Mouse (Mus musculus): ENCODE measurements around the gene Slc39a1. TPM values are rescaled to one million over a fixed set of nuclear protein-coding genes. Genes with fewer than 3 reads are reported as not detected.
A peak's percentile ranks its signal among the peaks of the same experiment; 100 is the strongest.

Gene Slc39a1
- polyA plus RNA-seq, 1 experiment from 2014 or later, result 94.7 TPM

GRCm38 (mm10) chr3:90255784-90256353 lies 7.9 kb downstream of the Slc39a1 start:
- peak overlapping the region; percentile 89; the same call in 1 of the 2 replicates for H3K4me3 ChIP-seq

GRCm38 (mm10) chr3:90256731-90257530 lies 9.0 kb downstream of the Slc39a1 start:
- Histone ChIP-seq H3K36me3 (peaks cover 48% of the 10 kb centered on the region), H3K4me1 (peaks cover 11% of the 10 kb centered on the region), H3K27me3 (no peaks in the 10 kb centered on the region), H3K27ac (no peak overlapping the region), H3K9me3 (no peaks in the 10 kb centered on the region), H3K9ac (no peak overlapping the region), H3K4me2 (no peak overlapping the region), H3K4me3 (no peak overlapping the region)
- ATAC-seq (ENCODE audit: borderline replicate concordance, extremely low read depth, low FRiP score, low TSS enrichment), result no peak
- WGBS, result 83% methylated on average over 19 of the region's 19 CpGs

More at GRCm38 (mm10) chr3:90255784-90256353, 7.9 kb downstream of the Slc39a1 start:
- H3K9me3 ChIP-seq, result no peaks in the 10 kb centered on the region
- peaks cover 47% of the 10 kb centered on the region for H3K36me3 ChIP-seq
- 88% methylated on average over 14 of the region's 14 CpGs for WGBS
- ATAC-seq (ENCODE audit: borderline replicate concordance, extremely low read depth, low FRiP score, low TSS enrichment), result no peak
- H3K9ac ChIP-seq, result 0 out of 2 replicates have a peak overlapping the region, but pooled peaks have one; percentile 0
- peaks cover 13% of the 10 kb centered on the region for H3K4me1 ChIP-seq
- peak overlapping the region; percentile 68; the same call in 1 of the 2 replicates for H3K4me2 ChIP-seq
- no peak overlapping the region for H3K27ac ChIP-seq
- H3K27me3 ChIP-seq, result no peaks in the 10 kb centered on the region

DNA sequence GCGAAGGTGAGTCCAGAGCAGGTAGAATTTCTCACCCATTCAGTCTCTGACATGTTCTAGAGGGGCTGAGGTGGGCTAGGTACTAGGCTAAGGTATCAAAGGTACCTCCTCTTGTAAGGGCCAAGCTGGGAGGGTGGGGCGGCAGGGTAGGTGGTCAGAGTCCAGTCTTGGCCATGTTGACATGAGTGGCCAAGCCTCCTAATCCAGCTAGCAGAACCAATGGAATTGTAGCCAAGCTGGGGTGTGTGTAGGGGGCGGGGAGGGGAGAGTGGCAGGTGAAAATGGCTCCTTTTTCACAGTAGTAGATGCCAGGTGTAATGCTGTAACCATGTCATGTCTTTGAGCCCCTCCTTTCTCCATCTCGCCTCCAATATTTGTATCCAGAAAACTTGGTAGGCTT lies 10.5 kb downstream of the Slc39a1 start:
- H3K4me2 ChIP-seq, result no peak overlapping the region
- peaks cover 11% of the 10 kb centered on the region for H3K4me1 ChIP-seq
- no peak overlapping the region for H3K27ac ChIP-seq
- WGBS, result 87% methylated on average over 4 of the region's 4 CpGs
- H3K9me3 ChIP-seq, result no peaks in the 10 kb centered on the region
- no peak for ATAC-seq (ENCODE audit: borderline replicate concordance, extremely low read depth, low FRiP score, low TSS enrichment)
- H3K36me3 ChIP-seq, result peaks cover 64% of the 10 kb centered on the region
- H3K9ac ChIP-seq, result no peak overlapping the region
- H3K4me3 ChIP-seq, result no peak overlapping the region
- H3K27me3 ChIP-seq, result no peaks in the 10 kb centered on the region

GRCm38 (mm10) chr3:90263121-90263771 lies 15.3 kb downstream of the Slc39a1 start:
- H3K4me3 ChIP-seq, result no peak overlapping the region
- no peak overlapping the region for H3K4me2 ChIP-seq
- H3K27me3 ChIP-seq, result no peaks in the 10 kb centered on the region
- no peak for ATAC-seq (ENCODE audit: borderline replicate concordance, extremely low read depth, low FRiP score, low TSS enrichment)
- peaks cover 56% of the 10 kb centered on the region for H3K36me3 ChIP-seq
- no peak overlapping the region for H3K27ac ChIP-seq
- no peak overlapping the region for H3K9ac ChIP-seq
- WGBS, result 91% methylated on average over 5 of the region's 5 CpGs
- H3K9me3 ChIP-seq, result no peaks in the 10 kb centered on the region
- peaks cover 17% of the 10 kb centered on the region for H3K4me1 ChIP-seq

- H3K4me3 ChIP-seq, result peak overlapping the region; percentile 91
- no peaks in the 10 kb centered on the region for H3K27me3 ChIP-seq
- no peak for ATAC-seq (ENCODE audit: borderline replicate concordance, extremely low read depth, low FRiP score, low TSS enrichment)
- H3K9me3 ChIP-seq, result no peaks in the 10 kb centered on the region
- H3K36me3 ChIP-seq, result peaks cover 42% of the 10 kb centered on the region
- H3K9ac ChIP-seq, result 0 out of 2 replicates have a peak overlapping the region, but pooled peaks have one; percentile 90
- peak overlapping the region; percentile 99; the same call in 1 of the 2 replicates for H3K27ac ChIP-seq
- 29% methylated on average over 10 of the region's 10 CpGs for WGBS
- peaks cover 17% of the 10 kb centered on the region for H3K4me1 ChIP-seq
- peak overlapping the region; percentile 71 for H3K4me2 ChIP-seq
Observed at GRCm38 (mm10) chr3:90264687-90265033, 16.7 kb downstream of the Slc39a1 start.

- WGBS, result under 1% methylated on average over 71 of the region's 87 CpGs
- ATAC-seq (ENCODE audit: borderline replicate concordance, extremely low read depth, low FRiP score, low TSS enrichment), result peak; percentile 92
- Histone ChIP-seq H3K9me3 (no peaks in the 10 kb centered on the region), H3K4me3 (peak within 1 kb of the TSS; percentile 91), H3K36me3 (peaks cover 36% of the 10 kb centered on the region), H3K27me3 (no peaks in the 10 kb centered on the region), H3K9ac (peak within 1 kb of the TSS; percentile 90), H3K4me1 (peaks cover 17% of the 10 kb centered on the region), H3K4me2 (peak within 1 kb of the TSS; percentile 71), H3K27ac (peak within 1 kb of the TSS; percentile 99)
Observed at GRCm38 (mm10) chr3:90265034-90265931, 17.3 kb downstream of the Slc39a1 start, which contains the start of gene Dennd4b. TSS of gene Dennd4b (plus strand) at chr3:90265185.

GRCm38 (mm10) chr3:90265932-90266741 lies 18.2 kb downstream of the Slc39a1 start:
- H3K27ac ChIP-seq, result peak overlapping the region; percentile 99
- H3K9me3 ChIP-seq, result no peaks in the 10 kb centered on the region
- no peak for ATAC-seq (ENCODE audit: borderline replicate concordance, extremely low read depth, low FRiP score, low TSS enrichment)
- peak overlapping the region; percentile 90 for H3K9ac ChIP-seq
- 23% methylated on average over 16 of the region's 16 CpGs for WGBS
- H3K27me3 ChIP-seq, result no peaks in the 10 kb centered on the region
- peak overlapping the region; percentile 91 for H3K4me3 ChIP-seq
- H3K4me2 ChIP-seq, result peak overlapping the region; percentile 71
- peaks cover 17% of the 10 kb centered on the region for H3K4me1 ChIP-seq
- peaks cover 28% of the 10 kb centered on the region for H3K36me3 ChIP-seq

- 87% methylated on average over 20 of the region's 20 CpGs for WGBS
- H3K4me3 ChIP-seq, result 0 out of 2 replicates have a peak overlapping the region, but pooled peaks have one; percentile 91
- peak overlapping the region; percentile 71 for H3K4me2 ChIP-seq
- H3K4me1 ChIP-seq, result peaks cover 17% of the 10 kb centered on the region
- no peaks in the 10 kb centered on the region for H3K9me3 ChIP-seq
- no peak overlapping the region; the same call in 1 of the 2 replicates for H3K9ac ChIP-seq
- H3K36me3 ChIP-seq, result peaks cover 20% of the 10 kb centered on the region
- H3K27me3 ChIP-seq, result no peaks in the 10 kb centered on the region
- peak overlapping the region; percentile 99 for H3K27ac ChIP-seq
- no peak for ATAC-seq (ENCODE audit: borderline replicate concordance, extremely low read depth, low FRiP score, low TSS enrichment)
Observed at GRCm38 (mm10) chr3:90266901-90267775, 19.2 kb downstream of the Slc39a1 start.

- H3K36me3 ChIP-seq, result peaks cover 19% of the 10 kb centered on the region
- WGBS, result 95% methylated on average over 11 of the region's 11 CpGs
Observed at GRCm38 (mm10) chr3:90268190-90268589, 20.2 kb downstream of the Slc39a1 start.

DNA sequence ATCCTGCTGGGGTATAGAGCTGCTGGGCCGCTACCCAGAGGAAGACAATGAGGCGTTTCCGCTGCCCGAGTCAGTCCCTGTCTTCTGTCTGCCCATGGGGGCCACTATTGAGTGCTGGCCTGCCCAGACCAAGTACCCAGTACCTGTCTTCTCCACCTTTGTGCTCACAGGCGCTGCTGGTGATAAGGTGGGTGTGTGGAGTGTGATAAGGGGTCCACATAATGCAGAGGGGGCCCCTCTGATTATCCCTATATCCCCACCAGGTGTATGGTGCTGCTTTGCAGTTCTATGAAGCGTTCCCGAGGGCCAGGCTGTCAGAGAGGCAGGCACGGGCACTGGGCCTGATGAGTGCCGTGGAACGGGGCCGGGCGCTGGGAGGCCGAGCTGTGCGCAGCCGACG lies 21.0 kb downstream of the Slc39a1 start:
- no peak overlapping the region for H3K27ac ChIP-seq
- no peak for ATAC-seq (ENCODE audit: borderline replicate concordance, extremely low read depth, low FRiP score, low TSS enrichment)
- H3K4me2 ChIP-seq, result no peak overlapping the region
- peaks cover 17% of the 10 kb centered on the region for H3K4me1 ChIP-seq
- H3K36me3 ChIP-seq, result peaks cover 20% of the 10 kb centered on the region
- no peak overlapping the region for H3K9ac ChIP-seq
- H3K4me3 ChIP-seq, result no peak overlapping the region
- WGBS, result 89% methylated on average over 16 of the region's 16 CpGs
- no peaks in the 10 kb centered on the region for H3K9me3 ChIP-seq
- H3K27me3 ChIP-seq, result no peaks in the 10 kb centered on the region

More at GRCm38 (mm10) chr3:90268190-90268589, 20.2 kb downstream of the Slc39a1 start:
- H3K9ac ChIP-seq, result no peak overlapping the region
- H3K27ac ChIP-seq, result no peak overlapping the region
- no peaks in the 10 kb centered on the region for H3K27me3 ChIP-seq
- H3K4me2 ChIP-seq, result no peak overlapping the region
- ATAC-seq (ENCODE audit: borderline replicate concordance, extremely low read depth, low FRiP score, low TSS enrichment), result no peak
- no peak overlapping the region for H3K4me3 ChIP-seq
- no peaks in the 10 kb centered on the region for H3K9me3 ChIP-seq
- H3K4me1 ChIP-seq, result peaks cover 17% of the 10 kb centered on the region

All from lung, embryonic 15.5 days (tissue).